Mouse (Mus musculus) neural tube, embryonic 11.5 days (tissue): ENCODE results near the gene Kcnj14. TPM values are rescaled to one million over a fixed set of nuclear protein-coding genes. Genes with fewer than 3 reads are reported as not detected.
A peak's percentile ranks its signal among the peaks of the same experiment; 100 is the strongest.

Experiments used
- ATAC-seq: fragments of 200-750 bp; cut with Nextera tagmentation; 2 replicates; pipeline ENCODE4 v1.8.0; 2017; ENCODE audit warnings: moderate number of reproducible peaks, mild to moderate bottlenecking, moderate TSS enrichment, moderate library complexity; ENCODE audit not compliant: insufficient read depth, low FRiP score, low TSS enrichment
- DNase-seq: peaks from one replicate; pipeline ENCODE4 v3.0.0-alpha.2; 2015; ENCODE audit warnings: low spot score
- H3K27ac ChIP-seq: fragments of 300-500 bp; sonication (generic); 2 replicates; pipeline ENCODE4 v1.5.1; 2014; ENCODE audit warnings: low read depth, mild to moderate bottlenecking, low read length
- H3K27me3 ChIP-seq: fragments of 300-500 bp; sonication (generic); 2 replicates; pipeline ENCODE4 v1.6.1; 2014; ENCODE audit warnings: mild to moderate bottlenecking, low read length, mixed read lengths; ENCODE audit not compliant: control insufficient read depth, insufficient read depth
- H3K36me3 ChIP-seq: fragments of 300-500 bp; sonication (generic); 2 replicates; pipeline ENCODE4 v1.6.1; 2014; ENCODE audit warnings: mild to moderate bottlenecking, low read length, moderate library complexity, mixed read lengths; ENCODE audit not compliant: control insufficient read depth, insufficient read depth
- H3K4me1 ChIP-seq: fragments of 300-500 bp; sonication (generic); 2 replicates; pipeline ENCODE4 v1.6.1; 2014; ENCODE audit warnings: low read length, mixed read lengths; ENCODE audit not compliant: control insufficient read depth, insufficient read depth
- H3K4me2 ChIP-seq: fragments of 300-500 bp; sonication (generic); 2 replicates; pipeline ENCODE4 v1.6.1; 2014; ENCODE audit warnings: low read depth, mild to moderate bottlenecking, moderate library complexity
- H3K4me3 ChIP-seq: fragments of 300-500 bp; sonication (generic); 2 replicates; pipeline ENCODE4 v1.5.1; 2014; ENCODE audit warnings: low read depth, low read length
- H3K9ac ChIP-seq: fragments of 300-500 bp; sonication (generic); 2 replicates; pipeline ENCODE4 v1.6.1; 2014; ENCODE audit warnings: mild to moderate bottlenecking, low read length
- H3K9me3 ChIP-seq: fragments of 300-500 bp; sonication (generic); 2 replicates; pipeline ENCODE4 v1.6.1; 2016; ENCODE audit warnings: low read length; ENCODE audit not compliant: control insufficient read depth
- WGBS: fragments of 180-500 bp; shearing (Covaris S2); extraction: QIAGEN DNeasy Blood & Tissue Kit; methylation state at CpG from one replicate; pipeline ENCODE4 v1.1.7; 2014; 5-methylcytosine and 5-hydroxymethylcytosine counted together
- polyA plus RNA-seq: library from polyadenylated mRNA; unstranded; fragments of >200 nt; fragmentation: Nextera tagmentation; extraction: Ambion mirVana; gene quantifications from 2 replicates; pipeline ENCODE4 v1.2.1, GENCODE M21; 2014

The Kcnj14 gene
- 0.88 and 1.4 TPM in 2 replicates for polyA plus RNA-seq

DNA sequence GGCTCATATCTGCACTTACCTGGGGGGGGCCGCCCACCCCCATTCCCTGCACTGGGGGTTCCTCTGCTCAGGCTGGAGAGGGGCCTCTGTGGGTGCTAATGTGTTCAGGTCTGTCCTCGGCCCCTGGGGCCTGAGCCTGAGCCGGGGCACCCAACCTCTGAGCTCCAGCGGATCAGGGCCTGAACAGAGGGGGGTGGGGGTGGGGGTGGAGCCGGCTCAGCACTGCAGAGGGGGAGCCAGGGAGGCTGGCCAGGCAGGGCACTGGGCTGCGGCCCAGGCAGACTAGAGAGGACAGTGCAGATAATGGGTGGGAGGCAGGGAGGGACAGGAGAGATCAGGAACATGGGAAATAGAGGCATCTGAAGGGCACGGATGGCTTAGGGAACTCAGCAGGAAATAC lies at the start of gene Kcnj14:
Gene Kcnj14 (minus strand): TSS at position 185 of the 400 bp plus-strand sequence.
- Histone ChIP-seq H3K27me3 (no peaks in the 10 kb centered on the region), H3K27ac (no peak within 1 kb of the TSS), H3K9me3 (no peaks in the 10 kb centered on the region), H3K4me1 (peaks cover under 1% of the 10 kb centered on the region; the same call in 1 of the 2 replicates), H3K36me3 (peaks cover 28% of the 10 kb centered on the region), H3K4me2 (no peak within 1 kb of the TSS), H3K9ac (no peak within 1 kb of the TSS), H3K4me3 (no peak within 1 kb of the TSS)
- ATAC-seq (no peak), DNase-seq (no peak)
- 71% methylated on average over 7 of the region's 7 CpGs for WGBS

DNA sequence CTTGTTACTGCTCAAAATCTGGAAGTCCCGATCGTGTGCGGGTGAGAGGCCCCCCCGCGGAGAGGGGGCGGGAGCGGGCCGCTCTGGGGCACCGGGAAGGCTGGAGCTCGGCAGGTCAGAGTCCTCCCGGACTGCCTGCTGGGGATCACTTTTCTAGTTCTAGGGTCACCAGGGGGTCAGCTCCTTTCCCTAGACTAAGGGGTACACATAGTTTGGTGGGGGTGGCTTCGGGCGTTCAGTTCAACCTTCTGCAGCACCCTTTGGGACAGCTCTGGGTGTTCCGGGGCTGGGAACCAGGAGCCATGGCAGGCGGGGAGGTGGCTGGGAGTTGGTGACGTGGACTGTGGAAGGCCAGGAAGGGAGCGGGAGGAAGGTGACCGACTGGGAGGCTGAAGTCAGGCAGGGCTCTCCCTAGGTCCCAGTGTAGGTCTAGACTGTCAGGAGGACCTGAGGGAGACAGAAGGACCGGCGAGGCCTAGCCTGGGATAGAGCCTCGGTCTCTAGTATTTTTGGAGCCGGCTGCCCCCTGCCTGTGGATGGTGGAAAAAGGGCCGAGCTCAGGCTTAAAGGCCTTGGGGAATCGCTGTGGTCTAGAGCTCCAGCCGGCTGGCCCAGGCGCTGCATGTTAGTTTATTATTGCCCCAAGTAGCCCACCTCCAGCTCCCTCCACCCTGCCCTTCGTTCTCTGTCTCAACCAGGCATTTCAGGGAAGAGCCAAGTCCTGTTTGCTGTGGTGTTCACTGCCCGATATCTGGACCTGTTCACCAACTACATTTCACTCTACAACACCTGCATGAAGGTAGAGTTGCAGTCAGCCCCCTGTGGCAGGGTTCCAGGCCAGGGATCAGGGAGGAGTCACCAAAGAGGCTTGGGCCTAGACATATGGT lies 48.7 kb upstream of the Kcnj14 start:
- H3K4me2 ChIP-seq = peak overlapping the region; percentile 75
- H3K27me3 ChIP-seq = peaks cover 28% of the 10 kb centered on the region
- H3K4me3 ChIP-seq = peak overlapping the region; percentile 88
- H3K27ac ChIP-seq = peak overlapping the region; percentile 45
- H3K36me3 ChIP-seq = peaks cover 6% of the 10 kb centered on the region
- 3% methylated on average over 28 of the region's 28 CpGs for WGBS
- H3K9me3 ChIP-seq = no peaks in the 10 kb centered on the region
- ATAC-seq (peak; percentile 28), DNase-seq (peak; percentile 66)
- H3K4me1 ChIP-seq = peaks cover 19% of the 10 kb centered on the region
- H3K9ac ChIP-seq = peak overlapping the region; percentile 95

DNA sequence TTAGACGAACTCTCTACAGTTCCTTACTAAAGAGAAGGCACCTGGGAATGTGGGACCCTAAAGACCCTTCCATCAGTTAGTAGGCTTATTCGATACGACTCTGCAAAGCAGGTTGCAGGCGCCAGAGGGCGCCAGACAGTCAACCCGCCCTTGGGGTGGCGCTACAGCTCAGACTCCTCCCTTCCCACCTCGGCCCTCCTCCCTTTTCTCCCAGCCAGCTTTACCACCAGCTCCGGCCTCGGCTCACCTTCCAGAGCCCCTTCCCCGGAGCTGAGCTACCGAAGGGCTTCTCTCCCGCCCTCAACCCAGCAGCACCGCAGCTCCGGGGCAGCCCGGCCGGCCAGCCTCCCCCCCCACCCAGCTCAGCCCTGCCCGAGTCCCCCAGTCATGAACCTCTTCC lies 48.0 kb upstream of the Kcnj14 start, which contains the start of gene Kdelr1:
Gene Kdelr1 (plus strand): TSS at position 149 of the 400 bp plus-strand sequence.
- peaks cover 25% of the 10 kb centered on the region for H3K4me1 ChIP-seq
- H3K27me3 ChIP-seq = peaks cover 34% of the 10 kb centered on the region
- H3K4me2 ChIP-seq = peak within 1 kb of the TSS; percentile 75
- peak within 1 kb of the TSS; percentile 88 for H3K4me3 ChIP-seq
- peaks cover 6% of the 10 kb centered on the region for H3K36me3 ChIP-seq
- no peaks in the 10 kb centered on the region for H3K9me3 ChIP-seq
- peak within 1 kb of the TSS; percentile 45 for H3K27ac ChIP-seq
- DNase-seq (peak; percentile 91), ATAC-seq (peak; percentile 67)
- H3K9ac ChIP-seq = peak within 1 kb of the TSS; percentile 95
- WGBS = under 1% methylated on average over 18 of the region's 18 CpGs

DNA sequence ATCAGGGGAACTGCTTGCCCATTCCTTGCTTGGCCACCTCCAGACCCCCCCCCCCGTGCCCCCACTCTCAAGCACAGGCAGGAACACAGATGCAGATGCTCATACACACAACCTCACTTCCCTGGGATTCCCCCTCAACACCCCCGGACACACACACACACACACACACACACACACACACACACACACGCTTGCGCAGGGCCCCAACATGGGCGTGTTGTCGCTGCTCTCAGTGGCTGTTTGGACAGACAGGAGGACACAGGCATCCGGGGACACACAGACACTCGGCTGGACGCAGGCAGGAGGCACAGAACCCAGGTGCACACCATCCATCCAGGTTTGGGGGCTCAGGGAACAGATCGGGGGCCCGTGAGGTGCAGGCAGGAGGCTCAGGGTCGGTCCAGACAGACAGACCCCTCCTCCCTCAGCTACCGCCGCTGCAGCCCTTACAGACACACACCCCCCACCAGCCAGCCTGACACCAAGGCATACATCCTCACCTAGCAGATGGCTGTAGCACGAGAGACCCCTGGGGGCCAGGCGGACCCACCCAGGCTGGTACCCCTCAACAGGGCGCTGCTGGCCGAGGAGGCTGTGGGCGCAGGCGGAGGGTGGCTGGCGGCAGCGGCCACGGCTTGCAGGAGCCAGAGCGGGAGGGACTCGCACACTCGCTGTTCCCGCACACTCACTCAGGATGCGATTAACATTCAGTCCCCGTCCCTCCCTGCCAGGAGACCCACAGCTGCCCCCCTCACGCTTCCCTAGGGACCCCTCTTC lies 45.9 kb upstream of the Kcnj14 start:
- ATAC-seq (no peak), DNase-seq (peak; percentile 57)
- H3K4me1 ChIP-seq = peaks cover 25% of the 10 kb centered on the region
- H3K4me3 ChIP-seq = peak overlapping the region; percentile 28
- peak overlapping the region; percentile 51 for H3K4me2 ChIP-seq
- no peak overlapping the region for H3K27ac ChIP-seq
- no peaks in the 10 kb centered on the region for H3K36me3 ChIP-seq
- 1% methylated on average over 30 of the region's 30 CpGs for WGBS
- H3K27me3 ChIP-seq = peaks cover 37% of the 10 kb centered on the region
- H3K9ac ChIP-seq = peak overlapping the region; percentile 44
- H3K9me3 ChIP-seq = no peaks in the 10 kb centered on the region

- no peak for ATAC-seq
- no peak overlapping the region for H3K4me3 ChIP-seq
- H3K36me3 ChIP-seq = no peaks in the 10 kb centered on the region
- peaks cover 25% of the 10 kb centered on the region for H3K4me1 ChIP-seq
- peak overlapping the region; percentile 51 for H3K4me2 ChIP-seq
- 2% methylated on average over 13 of the region's 14 CpGs for WGBS
- peaks cover 37% of the 10 kb centered on the region for H3K27me3 ChIP-seq
- H3K9me3 ChIP-seq = no peaks in the 10 kb centered on the region
- H3K9ac ChIP-seq = peak overlapping the region; percentile 29; the same call in 1 of the 2 replicates
- DNase-seq = no peak
- no peak overlapping the region for H3K27ac ChIP-seq
Measured at GRCm38 (mm10) chr7:45869787-45870186, 45.2 kb upstream of the Kcnj14 start.

DNA sequence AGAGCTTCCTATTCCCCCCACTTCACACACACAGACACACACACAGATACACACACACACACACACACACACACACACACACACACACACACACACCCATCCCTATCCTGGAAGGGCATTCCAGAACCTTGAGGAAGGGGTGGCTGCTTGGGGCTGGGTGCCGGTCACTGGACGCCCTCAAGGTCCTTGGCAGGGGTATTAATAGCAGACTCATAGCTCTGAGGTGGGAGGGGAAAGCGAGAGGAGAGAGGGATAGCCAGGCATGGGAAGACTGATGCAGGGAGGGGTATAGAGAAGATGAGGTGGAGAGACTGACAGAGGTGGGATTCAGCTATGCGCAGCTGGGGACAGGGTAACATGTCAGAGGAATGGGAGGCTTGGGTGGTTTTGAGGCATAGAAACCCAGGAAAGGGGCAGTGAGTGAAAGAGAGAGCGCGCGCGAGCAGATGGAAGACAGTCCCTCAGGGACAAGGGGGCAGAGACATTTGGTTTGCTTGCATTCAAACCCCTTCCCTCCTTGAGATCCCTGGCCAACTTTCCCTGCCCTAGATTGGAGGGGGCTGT lies 44.6 kb upstream of the Kcnj14 start:
- WGBS = 5% methylated on average over 8 of the region's 8 CpGs
- no peak overlapping the region for H3K27ac ChIP-seq
- no peak overlapping the region for H3K4me3 ChIP-seq

DNA sequence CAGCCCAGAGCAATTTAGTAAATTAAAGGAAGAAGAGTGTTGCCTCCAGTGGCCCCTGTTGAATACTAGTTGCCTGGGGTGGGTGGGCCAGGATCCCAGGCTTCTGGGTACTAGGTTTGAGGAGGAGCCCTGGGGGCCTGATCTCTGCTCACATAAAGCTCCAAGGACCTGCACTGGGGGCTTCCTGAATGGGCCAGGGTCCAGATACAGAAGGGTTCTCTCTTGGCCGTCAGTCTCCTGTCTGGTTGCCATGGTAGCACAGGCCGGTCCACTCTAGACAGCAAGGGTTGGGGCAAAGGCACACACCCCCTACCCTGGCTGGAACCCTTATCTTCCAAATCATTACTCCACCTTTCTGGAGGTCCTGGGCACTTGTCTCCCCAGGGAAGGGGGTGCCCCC lies 43.3 kb upstream of the Kcnj14 start:
- H3K4me1 ChIP-seq = peaks cover 18% of the 10 kb centered on the region
- DNase-seq (no peak), ATAC-seq (no peak)
- no peak overlapping the region for H3K27ac ChIP-seq
- H3K9ac ChIP-seq = no peak overlapping the region
- no peaks in the 10 kb centered on the region for H3K36me3 ChIP-seq
- H3K4me2 ChIP-seq = no peak overlapping the region
- no peaks in the 10 kb centered on the region for H3K9me3 ChIP-seq
- H3K27me3 ChIP-seq = peaks cover 37% of the 10 kb centered on the region
- no peak overlapping the region for H3K4me3 ChIP-seq
- 13% methylated on average over 2 of the region's 2 CpGs for WGBS

More for the DNA sequence above, 44.6 kb upstream of the Kcnj14 start:
- DNase-seq = no peak
- Histone ChIP-seq H3K4me1 (peaks cover 25% of the 10 kb centered on the region), H3K27me3 (peaks cover 37% of the 10 kb centered on the region), H3K9me3 (no peaks in the 10 kb centered on the region), H3K4me2 (peak overlapping the region; percentile 51), H3K9ac (0 out of 2 replicates have a peak overlapping the region, but pooled peaks have one; percentile 29), H3K36me3 (no peaks in the 10 kb centered on the region)
- ATAC-seq = no peak
